Mouse (Mus musculus) hindbrain, embryonic 11.5 days (tissue): ENCODE measurements around the gene Mucl3. TPM values are rescaled to one million over a fixed set of nuclear protein-coding genes. Genes with fewer than 3 reads are reported as not detected.

Experiments
- ATAC-seq: fragments of 200-750 bp; cut with Nextera tagmentation; 2 replicates; pipeline ENCODE4 v1.8.0; 2017; ENCODE audit warnings: mild to moderate bottlenecking, moderate TSS enrichment, moderate library complexity; ENCODE audit not compliant: low FRiP score
- DNase-seq: peaks from one replicate; pipeline ENCODE4 v3.0.0-alpha.2; 2015; ENCODE audit warnings: low spot score
- H3K27ac ChIP-seq: fragments of 300-500 bp; sonication (generic); 2 replicates; pipeline ENCODE4 v1.5.1; 2014; ENCODE audit warnings: mild to moderate bottlenecking, low read depth, low read length
- H3K27me3 ChIP-seq: fragments of 300-500 bp; sonication (generic); 2 replicates; pipeline ENCODE4 v1.6.1; 2014; ENCODE audit warnings: mild to moderate bottlenecking, low read length, moderate library complexity, mixed read lengths; ENCODE audit not compliant: control insufficient read depth, insufficient read depth
- H3K36me3 ChIP-seq: fragments of 300-500 bp; sonication (generic); 2 replicates; pipeline ENCODE4 v1.6.1; 2014; ENCODE audit warnings: mild to moderate bottlenecking, low read length, moderate library complexity, mixed read lengths; ENCODE audit not compliant: control insufficient read depth, insufficient read depth
- H3K4me1 ChIP-seq: fragments of 300-500 bp; sonication (generic); replicated peaks from 2 replicates; pipeline ENCODE4 v1.6.1; 2014; ENCODE audit warnings: low read length, mixed read lengths; ENCODE audit not compliant: control insufficient read depth, insufficient read depth
- H3K4me2 ChIP-seq: fragments of 300-500 bp; sonication (generic); replicated peaks from 2 replicates; pipeline ENCODE4 v1.6.1; 2014; ENCODE audit warnings: mild to moderate bottlenecking, low read depth, low read length
- H3K4me3 ChIP-seq: fragments of 300-500 bp; sonication (generic); 2 replicates; pipeline ENCODE4 v1.5.1; 2014; ENCODE audit warnings: low read depth, low read length
- H3K9ac ChIP-seq: fragments of 300-500 bp; sonication (generic); 2 replicates; pipeline ENCODE4 v1.6.1; 2014; ENCODE audit warnings: low read depth, low read length
- H3K9me3 ChIP-seq: fragments of 300-500 bp; sonication (generic); 2 replicates; pipeline ENCODE4 v1.6.1; 2016; ENCODE audit warnings: low read length; ENCODE audit not compliant: control insufficient read depth
- WGBS: fragments of 180-500 bp; shearing (Covaris S2); extraction: QIAGEN DNeasy Blood & Tissue Kit; methylation state at CpG from one replicate; pipeline ENCODE4 v1.1.7; 2014; 5-methylcytosine and 5-hydroxymethylcytosine counted together
- polyA plus RNA-seq: library from polyadenylated mRNA; unstranded; fragments of >200 nt; fragmentation: Nextera tagmentation; extraction: Ambion mirVana; gene quantifications from 2 replicates; pipeline ENCODE4 v1.2.1, GENCODE M21; 2014

Mucl3 gene
- polyA plus RNA-seq, 1 experiment from 2014 or later, result 0.32 TPM

- H3K36me3 ChIP-seq, result no peaks in the 10 kb centered on the region
- ATAC-seq (no peak), DNase-seq (no peak)
- no peak overlapping the region for H3K9ac ChIP-seq
- H3K27ac ChIP-seq, result no peak overlapping the region
- H3K9me3 ChIP-seq, result no peaks in the 10 kb centered on the region
- no peaks in the 10 kb centered on the region for H3K27me3 ChIP-seq
- no peak overlapping the region for H3K4me2 ChIP-seq
- WGBS, result 76% methylated on average over 8 of the region's 8 CpGs
- H3K4me3 ChIP-seq, result no peak overlapping the region
- H3K4me1 ChIP-seq, result no peaks in the 10 kb centered on the region
Measured at GRCm38 (mm10) chr17:35601736-35602354, 41.6 kb downstream of the Mucl3 start.

DNA sequence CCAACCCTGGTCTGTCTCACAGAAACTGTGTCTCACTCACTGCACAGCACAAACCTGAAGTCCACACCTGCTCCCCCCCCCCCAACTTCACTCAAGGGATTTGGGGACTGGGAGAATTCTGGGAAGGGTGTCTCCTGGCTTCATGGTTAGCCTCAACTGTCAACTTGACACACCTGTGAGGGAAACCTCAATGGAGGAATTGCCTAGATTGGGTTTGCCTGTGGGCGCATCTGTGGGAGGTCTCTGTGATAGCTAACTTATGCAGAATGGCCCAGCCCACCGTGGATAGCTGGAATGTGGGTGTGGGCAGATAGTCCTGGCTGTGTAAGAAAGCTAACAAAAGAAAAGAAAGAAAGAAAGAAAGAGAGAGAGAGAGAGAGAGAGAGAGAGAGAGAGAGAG lies 42.2 kb downstream of the Mucl3 start, which contains the start of gene Sfta2:
Gene Sfta2 (plus strand): TSS at position 301 of the 400 bp plus-strand sequence.
- no peaks in the 10 kb centered on the region for H3K9me3 ChIP-seq
- WGBS, result 84% methylated on average over 2 of the region's 2 CpGs
- no peak within 1 kb of the TSS for H3K27ac ChIP-seq
- no peaks in the 10 kb centered on the region for H3K36me3 ChIP-seq
- ATAC-seq (no peak), DNase-seq (no peak)
- no peak within 1 kb of the TSS for H3K4me2 ChIP-seq
- H3K4me3 ChIP-seq, result no peak within 1 kb of the TSS
- no peaks in the 10 kb centered on the region for H3K4me1 ChIP-seq
- no peak within 1 kb of the TSS for H3K9ac ChIP-seq
- H3K27me3 ChIP-seq, result no peaks in the 10 kb centered on the region

GRCm38 (mm10) chr17:35597399-35597798 lies 46.1 kb downstream of the Mucl3 start:
- DNase-seq (no peak), ATAC-seq (no peak)
- Histone ChIP-seq H3K4me3 (no peak overlapping the region), H3K4me2 (no peak overlapping the region), H3K9me3 (no peaks in the 10 kb centered on the region), H3K36me3 (no peaks in the 10 kb centered on the region), H3K27ac (no peak overlapping the region), H3K9ac (no peak overlapping the region), H3K4me1 (no peaks in the 10 kb centered on the region), H3K27me3 (no peaks in the 10 kb centered on the region)
- 92% methylated on average over 3 of the region's 3 CpGs for WGBS

GRCm38 (mm10) chr17:35594456-35594855 lies 49.0 kb downstream of the Mucl3 start:
- Histone ChIP-seq H3K9me3 (no peaks in the 10 kb centered on the region), H3K27ac (no peak overlapping the region), H3K4me1 (no peaks in the 10 kb centered on the region), H3K36me3 (no peaks in the 10 kb centered on the region), H3K4me2 (no peak overlapping the region), H3K27me3 (no peaks in the 10 kb centered on the region), H3K9ac (no peak overlapping the region), H3K4me3 (no peak overlapping the region)
- ATAC-seq, result no peak
- DNase-seq, result no peak
- 91% methylated on average over 7 of the region's 7 CpGs for WGBS

- Histone ChIP-seq H3K27ac (no peak overlapping the region), H3K4me3 (no peak overlapping the region), H3K9me3 (no peaks in the 10 kb centered on the region), H3K27me3 (no peaks in the 10 kb centered on the region), H3K4me2 (no peak overlapping the region), H3K4me1 (no peaks in the 10 kb centered on the region), H3K9ac (no peak overlapping the region), H3K36me3 (no peaks in the 10 kb centered on the region)
- WGBS, result 48% methylated on average over 4 of the region's 4 CpGs
- no peak for ATAC-seq
- DNase-seq, result no peak
Measured at GRCm38 (mm10) chr17:35593786-35594185, 49.7 kb downstream of the Mucl3 start.

- DNase-seq, result no peak
- WGBS, result 88% methylated on average over 9 of the region's 9 CpGs
- no peak overlapping the region for H3K27ac ChIP-seq
Measured at GRCm38 (mm10) chr17:35592131-35592530, 51.4 kb downstream of the Mucl3 start.

GRCm38 (mm10) chr17:35591731-35592130 lies 51.8 kb downstream of the Mucl3 start:
- WGBS, result 92% methylated on average over 15 of the region's 15 CpGs
- ATAC-seq (no peak), DNase-seq (no peak)
- no peaks in the 10 kb centered on the region; the same call in 1 of the 2 replicates for H3K27me3 ChIP-seq
- H3K36me3 ChIP-seq, result no peaks in the 10 kb centered on the region
- H3K4me3 ChIP-seq, result no peak overlapping the region
- no peaks in the 10 kb centered on the region for H3K4me1 ChIP-seq
- no peaks in the 10 kb centered on the region for H3K9me3 ChIP-seq
- H3K9ac ChIP-seq, result no peak overlapping the region
- H3K4me2 ChIP-seq, result no peak overlapping the region
- H3K27ac ChIP-seq, result no peak overlapping the region

More at GRCm38 (mm10) chr17:35592131-35592530, 51.4 kb downstream of the Mucl3 start:
- ATAC-seq, result no peak
- no peaks in the 10 kb centered on the region; the same call in 1 of the 2 replicates for H3K27me3 ChIP-seq
- H3K9me3 ChIP-seq, result no peaks in the 10 kb centered on the region
- H3K36me3 ChIP-seq, result no peaks in the 10 kb centered on the region
- H3K4me3 ChIP-seq, result no peak overlapping the region
- no peaks in the 10 kb centered on the region for H3K4me1 ChIP-seq
- H3K9ac ChIP-seq, result no peak overlapping the region
- H3K4me2 ChIP-seq, result no peak overlapping the region

DNA sequence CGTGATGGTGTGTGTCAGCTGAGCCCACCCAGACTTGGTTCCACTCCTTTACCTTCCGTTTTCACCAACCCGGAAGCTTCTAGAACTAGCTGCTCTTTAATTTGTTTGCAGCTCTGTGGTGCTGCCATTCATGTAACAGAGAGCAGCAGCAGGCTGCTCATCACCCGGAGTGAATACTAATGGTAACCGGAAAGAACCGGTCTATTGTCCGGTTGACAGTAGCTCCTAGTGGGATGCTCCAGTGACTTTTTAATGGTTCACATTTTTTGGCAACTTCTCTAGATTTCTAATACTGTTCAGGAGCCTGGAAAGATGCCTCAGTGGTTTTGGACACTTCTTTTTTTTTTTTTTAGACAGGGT lies 52.3 kb downstream of the Mucl3 start:
- ATAC-seq (peak; percentile 47; the same call in 1 of the 2 replicates), DNase-seq (no peak)
- no peaks in the 10 kb centered on the region for H3K9me3 ChIP-seq
- no peaks in the 10 kb centered on the region for H3K36me3 ChIP-seq
- no peak overlapping the region for H3K4me2 ChIP-seq
- H3K27me3 ChIP-seq, result no peaks in the 10 kb centered on the region; the same call in 1 of the 2 replicates
- no peaks in the 10 kb centered on the region for H3K4me1 ChIP-seq
- H3K9ac ChIP-seq, result no peak overlapping the region
- WGBS, result 78% methylated on average over 7 of the region's 7 CpGs
- H3K27ac ChIP-seq, result no peak overlapping the region
- no peak overlapping the region for H3K4me3 ChIP-seq
